Mouse (Mus musculus): Measurements from ENCODE around the gene Arr3. TPM values are rescaled to one million over a fixed set of nuclear protein-coding genes. Genes with fewer than 3 reads are reported as not detected.

Gene Arr3
- polyA plus RNA-seq, 1 experiment, result not detected

GRCm38 (mm10) chrX:100621366-100621765, 16.1 kb downstream of the Arr3 start:
- TF ChIP-seq POLR2A (IDR thresholded peaks at IDR 0.05; ENCODE audit: control insufficient read depth, low read depth, low read length), result no peak
- H3K27ac ChIP-seq (ENCODE audit: control insufficient read depth, insufficient read depth, low read depth, low read length), result no peak overlapping the region
- H3K27me3 ChIP-seq (ENCODE audit: control insufficient read depth, insufficient read depth, low read length), result no peaks in the 10 kb centered on the region

GRCm38 (mm10) chrX:100624242-100624641, 18.9 kb downstream of the Arr3 start:
- Histone ChIP-seq H3K4me3 (ENCODE audit: control insufficient read depth, low read depth, low read length) (no peak overlapping the region), H3K27ac (ENCODE audit: control insufficient read depth, insufficient read depth, low read depth, low read length) (no peak overlapping the region; the same call in 1 of the 2 replicates), H3K27me3 (ENCODE audit: control insufficient read depth, insufficient read depth, low read length) (no peaks in the 10 kb centered on the region), H3K4me1 (ENCODE audit: control insufficient read depth, insufficient read depth, low read length) (no peaks in the 10 kb centered on the region; the same call in none of the 2 replicates), H3K36me3 (ENCODE audit: control insufficient read depth, insufficient read depth, low read length) (no peaks in the 10 kb centered on the region)
- TF ChIP-seq CTCF (IDR thresholded peaks at IDR 0.05; ENCODE audit: control insufficient read depth, insufficient read depth, insufficient replicate concordance, low read depth, low read length) (no peak), POLR2A (IDR thresholded peaks at IDR 0.05; ENCODE audit: control insufficient read depth, low read depth, low read length) (no peak)

More at GRCm38 (mm10) chrX:100621366-100621765, 16.1 kb downstream of the Arr3 start:
- Histone ChIP-seq H3K4me3 (ENCODE audit: control insufficient read depth, low read depth, low read length) (no peak overlapping the region), H3K36me3 (ENCODE audit: control insufficient read depth, insufficient read depth, low read length) (no peaks in the 10 kb centered on the region), H3K4me1 (ENCODE audit: control insufficient read depth, insufficient read depth, low read length) (no peaks in the 10 kb centered on the region; the same call in none of the 2 replicates)

GRCm38 (mm10) chrX:100625146-100625545, 19.8 kb downstream of the Arr3 start:
- no peaks in the 10 kb centered on the region for H3K36me3 ChIP-seq (ENCODE audit: control insufficient read depth, insufficient read depth, low read length)
- H3K27me3 ChIP-seq (ENCODE audit: control insufficient read depth, insufficient read depth, low read length), result no peaks in the 10 kb centered on the region
- no peak for TF ChIP-seq POLR2A (IDR thresholded peaks at IDR 0.05; ENCODE audit: control insufficient read depth, low read depth, low read length)
- TF ChIP-seq CTCF (IDR thresholded peaks at IDR 0.05; ENCODE audit: control insufficient read depth, insufficient read depth, insufficient replicate concordance, low read depth, low read length), result no peak
- H3K4me1 ChIP-seq (ENCODE audit: control insufficient read depth, insufficient read depth, low read length), result no peaks in the 10 kb centered on the region; the same call in none of the 2 replicates
- H3K4me3 ChIP-seq (ENCODE audit: control insufficient read depth, low read depth, low read length), result peak overlapping the region; percentile 8; the same call in 1 of the 2 replicates
- peak overlapping the region; percentile 36; the same call in 1 of the 2 replicates for H3K27ac ChIP-seq (ENCODE audit: control insufficient read depth, insufficient read depth, low read depth, low read length)

GRCm38 (mm10) chrX:100625546-100625801, 20.2 kb downstream of the Arr3 start, which contains the start of gene Kif4:
TSS of gene Kif4 (plus strand) at chrX:100625737.
- Histone ChIP-seq H3K27ac (ENCODE audit: control insufficient read depth, insufficient read depth, low read depth, low read length) (peak within 1 kb of the TSS; percentile 62), H3K27me3 (ENCODE audit: control insufficient read depth, insufficient read depth, low read length) (no peaks in the 10 kb centered on the region), H3K4me1 (ENCODE audit: control insufficient read depth, insufficient read depth, low read length) (no peaks in the 10 kb centered on the region; the same call in none of the 2 replicates), H3K4me3 (ENCODE audit: control insufficient read depth, low read depth, low read length) (peak within 1 kb of the TSS; percentile 90), H3K36me3 (ENCODE audit: control insufficient read depth, insufficient read depth, low read length) (no peaks in the 10 kb centered on the region)
- no peak for TF ChIP-seq POLR2A (IDR thresholded peaks at IDR 0.05; ENCODE audit: control insufficient read depth, low read depth, low read length)
- no peak for TF ChIP-seq CTCF (IDR thresholded peaks at IDR 0.05; ENCODE audit: control insufficient read depth, insufficient read depth, insufficient replicate concordance, low read depth, low read length)

GRCm38 (mm10) chrX:100625802-100626793, 20.8 kb downstream of the Arr3 start, which contains the start of gene Pdzd11:
TSS of gene Pdzd11 (minus strand) at chrX:100626568.
- Histone ChIP-seq H3K36me3 (ENCODE audit: control insufficient read depth, insufficient read depth, low read length) (no peaks in the 10 kb centered on the region), H3K27ac (ENCODE audit: control insufficient read depth, insufficient read depth, low read depth, low read length) (peak within 1 kb of the TSS; percentile 62), H3K27me3 (ENCODE audit: control insufficient read depth, insufficient read depth, low read length) (no peaks in the 10 kb centered on the region), H3K4me1 (ENCODE audit: control insufficient read depth, insufficient read depth, low read length) (no peaks in the 10 kb centered on the region; the same call in none of the 2 replicates), H3K4me3 (ENCODE audit: control insufficient read depth, low read depth, low read length) (peak within 1 kb of the TSS; percentile 90)
- peak; percentile 29; the same call in 1 of the 2 replicates for TF ChIP-seq POLR2A (IDR thresholded peaks at IDR 0.05; ENCODE audit: control insufficient read depth, low read depth, low read length)
- no peak for TF ChIP-seq CTCF (IDR thresholded peaks at IDR 0.05; ENCODE audit: control insufficient read depth, insufficient read depth, insufficient replicate concordance, low read depth, low read length)

- no peak overlapping the region for H3K27ac ChIP-seq (ENCODE audit: control insufficient read depth, insufficient read depth, low read depth, low read length)
- no peaks in the 10 kb centered on the region for H3K27me3 ChIP-seq (ENCODE audit: control insufficient read depth, insufficient read depth, low read length)
- H3K36me3 ChIP-seq (ENCODE audit: control insufficient read depth, insufficient read depth, low read length), result no peaks in the 10 kb centered on the region
- H3K4me3 ChIP-seq (ENCODE audit: control insufficient read depth, low read depth, low read length), result no peak overlapping the region
- no peaks in the 10 kb centered on the region; the same call in none of the 2 replicates for H3K4me1 ChIP-seq (ENCODE audit: control insufficient read depth, insufficient read depth, low read length)
- TF ChIP-seq CTCF (IDR thresholded peaks at IDR 0.05; ENCODE audit: control insufficient read depth, insufficient read depth, insufficient replicate concordance, low read depth, low read length) (no peak), POLR2A (IDR thresholded peaks at IDR 0.05; ENCODE audit: control insufficient read depth, low read depth, low read length) (no peak)
Measured at GRCm38 (mm10) chrX:100629076-100629475, 23.8 kb downstream of the Arr3 start.

- H3K36me3 ChIP-seq (ENCODE audit: control insufficient read depth, insufficient read depth, low read length), result no peaks in the 10 kb centered on the region
- H3K4me3 ChIP-seq (ENCODE audit: control insufficient read depth, low read depth, low read length), result no peak overlapping the region
- no peak overlapping the region for H3K27ac ChIP-seq (ENCODE audit: control insufficient read depth, insufficient read depth, low read depth, low read length)
- H3K4me1 ChIP-seq (ENCODE audit: control insufficient read depth, insufficient read depth, low read length), result no peaks in the 10 kb centered on the region
- TF ChIP-seq POLR2A (IDR thresholded peaks at IDR 0.05; ENCODE audit: control insufficient read depth, low read depth, low read length) (no peak), CTCF (IDR thresholded peaks at IDR 0.05; ENCODE audit: control insufficient read depth, insufficient read depth, insufficient replicate concordance, low read depth, low read length) (no peak)
- no peaks in the 10 kb centered on the region for H3K27me3 ChIP-seq (ENCODE audit: control insufficient read depth, insufficient read depth, low read length)
Measured at GRCm38 (mm10) chrX:100638477-100638876, 33.2 kb downstream of the Arr3 start.
